Mouse (Mus musculus) kidney, adult 10 weeks (tissue): ENCODE data around the gene Sec14l2. TPM values are rescaled to one million over a fixed set of nuclear protein-coding genes. Genes with fewer than 3 reads are reported as not detected.

Experiments used
- polyA plus RNA-seq: library from polyadenylated mRNA; stranded (reverse); fragments of 350-450 nt; fragmentation: Illumina TruSeq; extraction: RNeasy Lipid Tissue Mini Kit (QIAGEN cat#74804); gene quantifications from one replicate; pipeline ENCODE4 v1.2.3, GENCODE M21; 2014; ENCODE audit warnings: low read depth, low replicate concordance

Sec14l2 gene
- 0.85 TPM for polyA plus RNA-seq

GRCm38 (mm10) chr11:4122742-4123579, at the start of gene Sec14l2:
Gene Sec14l2, minus strand, starts transcription at chr11:4123415.

DNA sequence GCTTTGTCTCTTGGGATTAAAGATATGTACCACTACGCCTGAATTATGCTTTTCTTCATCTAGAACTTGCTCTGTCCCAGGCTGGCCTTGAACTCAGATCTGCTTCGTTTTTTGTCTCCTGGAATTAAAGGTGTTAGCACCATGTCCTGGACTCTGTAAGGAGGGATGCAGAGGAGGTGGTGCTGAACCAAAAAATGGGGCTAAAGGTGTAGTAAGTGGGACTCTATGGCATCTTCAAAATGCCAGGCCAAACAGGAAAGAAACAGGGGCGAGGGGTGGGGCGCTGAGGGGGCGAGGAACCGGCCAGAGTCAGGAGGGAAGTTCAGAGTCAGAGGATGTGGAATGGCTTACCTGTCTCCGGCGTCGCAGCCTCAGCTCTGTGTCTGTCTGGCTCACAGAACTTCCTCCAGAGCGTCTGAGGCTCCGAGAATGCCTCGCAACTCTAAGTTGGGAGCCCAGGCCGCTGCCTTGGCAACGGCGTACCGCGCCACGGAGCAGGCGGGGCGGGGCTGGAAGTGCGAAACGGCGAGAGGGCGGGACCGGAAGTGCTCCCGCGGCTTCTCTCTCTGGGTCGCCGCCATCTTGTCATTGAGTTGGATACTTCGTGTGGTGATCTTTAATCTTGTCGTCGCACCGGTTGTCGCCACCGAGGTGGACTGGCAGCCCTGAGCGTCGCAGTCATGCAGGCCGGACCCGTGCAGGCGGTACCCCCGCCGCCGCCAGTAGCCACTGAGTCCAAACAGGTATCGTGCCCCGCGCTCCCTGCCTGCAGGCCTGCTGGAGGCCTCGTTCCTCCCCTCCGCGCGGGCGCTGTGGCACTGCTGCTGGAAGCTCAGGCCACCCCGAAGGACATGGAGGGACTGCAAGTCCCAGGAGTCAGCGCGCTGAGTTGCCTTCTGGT, 36.8 kb upstream of the Sec14l2 start, which contains the start of the genes Ccdc157 and Sf3a1:
Ccdc157 (minus strand) TSS at position 486 of the 901 bp plus-strand sequence.
Sf3a1 (plus strand) TSS at position 543 of the 901 bp plus-strand sequence.

DNA sequence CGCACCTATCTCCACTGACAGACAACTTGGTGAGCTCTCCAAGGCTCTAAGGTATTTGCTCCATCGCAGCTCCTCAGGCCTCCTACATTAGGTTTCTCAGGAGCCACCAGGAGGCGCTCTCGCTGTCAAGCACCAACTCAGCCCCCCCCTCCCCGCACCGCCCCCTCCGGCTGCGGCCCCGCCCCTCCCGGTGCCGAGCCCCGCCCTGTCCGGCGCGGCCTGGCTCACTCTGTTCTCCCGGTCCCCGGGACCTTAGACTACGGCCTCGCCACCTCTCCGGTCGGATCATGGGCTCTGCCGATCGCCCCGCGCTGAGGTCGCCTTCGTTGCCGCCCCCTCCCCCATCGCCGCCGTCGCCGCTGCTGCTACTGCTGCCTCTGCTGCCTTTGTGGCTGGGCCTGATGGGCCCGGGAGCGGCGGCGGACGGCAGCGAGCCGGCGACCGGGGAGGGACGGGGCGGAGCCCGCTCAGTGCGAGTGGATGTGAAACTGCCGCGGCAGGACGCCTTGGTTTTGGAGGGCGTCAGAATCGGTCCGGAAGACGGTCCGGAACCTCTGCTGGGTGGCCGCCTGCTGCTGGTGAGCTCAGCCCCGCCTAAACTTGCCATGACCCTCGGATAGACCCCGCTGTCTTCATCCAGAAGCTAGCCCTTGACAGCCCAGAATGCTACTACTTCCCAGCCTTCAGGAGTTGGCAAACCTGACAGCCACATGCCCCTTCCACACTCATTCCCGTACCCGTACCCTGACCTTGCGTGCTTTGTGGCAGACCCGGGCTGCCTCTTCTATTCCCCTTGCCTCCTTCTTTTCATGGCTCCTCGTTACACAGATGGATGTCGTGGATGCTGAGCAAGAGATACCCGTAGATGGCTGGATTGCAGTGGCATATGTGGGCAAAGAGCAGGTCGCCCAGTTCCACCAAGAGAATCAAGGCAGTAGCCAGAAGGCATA, 12.0 kb upstream of the Sec14l2 start, which contains the start of gene Rnf215:
Rnf215 (plus strand) TSS at position 217 of the 950 bp plus-strand sequence.

DNA sequence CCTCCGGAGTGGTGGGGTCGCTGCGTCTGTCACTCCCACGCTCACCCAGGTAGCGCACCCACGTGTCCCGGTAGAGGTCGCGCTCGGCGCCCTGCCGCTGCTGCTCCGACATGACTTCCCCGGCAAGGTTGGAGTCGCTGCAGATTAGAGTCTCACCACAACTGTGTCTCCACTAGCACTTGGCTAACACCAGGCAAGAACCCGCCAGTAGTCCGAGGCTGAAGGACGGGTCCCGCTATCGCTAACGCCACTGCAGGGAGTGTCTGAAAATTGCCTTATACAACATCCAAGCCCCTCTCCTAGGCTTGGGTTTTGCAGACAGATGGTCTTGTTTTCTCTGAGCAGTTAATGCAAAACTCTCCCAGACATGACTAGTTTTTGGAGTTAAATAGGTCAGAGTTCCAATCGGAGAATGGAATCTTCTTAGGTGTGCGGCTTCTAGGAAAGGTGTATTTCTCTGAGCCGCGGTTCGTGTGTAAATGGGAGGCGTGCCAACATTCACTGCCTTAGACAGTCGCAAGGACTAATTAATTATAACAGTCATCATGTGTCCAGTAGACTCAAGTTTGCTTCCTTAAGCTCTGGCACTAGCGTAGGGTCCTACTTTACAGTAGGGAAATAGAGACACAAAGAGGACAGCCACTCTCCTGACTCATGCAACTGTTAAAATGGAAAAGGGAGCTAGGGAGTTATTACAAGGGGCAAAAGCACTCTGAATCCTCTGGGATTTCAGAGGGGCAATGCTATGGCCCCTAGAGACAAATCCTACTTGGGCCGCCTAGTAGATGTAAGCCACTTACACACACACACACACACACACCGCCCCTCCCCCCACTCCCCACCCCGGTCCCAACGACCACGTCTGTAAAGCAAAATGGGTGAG, 27.8 kb downstream of the Sec14l2 start, which contains the start of gene Mtfp1:
Mtfp1 (minus strand) TSS at position 275 of the 883 bp plus-strand sequence.

GRCm38 (mm10) chr11:4064627-4065122, 58.5 kb downstream of the Sec14l2 start, which contains the start of gene Sec14l3:
Gene Sec14l3, plus strand, starts transcription at chr11:4064841.

Other genes starting within 250 kb of the Sec14l2 start
- gene 4921536K21Rik, start 228.3 kb downstream of the Sec14l2 start, polyA plus RNA-seq = 0.85 TPM
- 5.0 TPM for gene Dusp18, start 228.2 kb downstream of the Sec14l2 start, polyA plus RNA-seq
- gene Slc35e4, start 208.8 kb downstream of the Sec14l2 start, polyA plus RNA-seq = not detected
- gene Tcn2, start 191.3 kb downstream of the Sec14l2 start, polyA plus RNA-seq = 37.8 TPM
- 20.6 TPM for gene Pes1, start 159.4 kb downstream of the Sec14l2 start, polyA plus RNA-seq
- gene 4930556J24Rik, start 146.6 kb downstream of the Sec14l2 start, polyA plus RNA-seq = not detected
- gene Gal3st1, start 139.8 kb downstream of the Sec14l2 start, polyA plus RNA-seq = 0.49 TPM
- gene Sec14l4, start 92.0 kb downstream of the Sec14l2 start, polyA plus RNA-seq = not detected
- gene Sec14l3, start 58.6 kb downstream of the Sec14l2 start, polyA plus RNA-seq = 30.7 TPM
- 12.0 TPM for gene Mtfp1, start 28.0 kb downstream of the Sec14l2 start, polyA plus RNA-seq
- 2.9 TPM for gene Rnf215, start 11.8 kb upstream of the Sec14l2 start, polyA plus RNA-seq
- 3.9 TPM for gene Ccdc157, start 36.9 kb upstream of the Sec14l2 start, polyA plus RNA-seq
- gene Sf3a1, start 36.9 kb upstream of the Sec14l2 start, polyA plus RNA-seq = 10.2 TPM
- gene Tbc1d10a, start 63.4 kb upstream of the Sec14l2 start, polyA plus RNA-seq = not detected
- not detected for gene Castor1, start 94.8 kb upstream of the Sec14l2 start, polyA plus RNA-seq
- not detected for gene Osm, start 113.0 kb upstream of the Sec14l2 start, polyA plus RNA-seq
- not detected for gene Lif, start 134.1 kb upstream of the Sec14l2 start, polyA plus RNA-seq